Mouse (Mus musculus) kidney, adult 2 months (tissue): ENCODE measurements at regions not wholly inside any gene's neighbourhood (a gene's known extent, or its start where the extent isn't known, plus 50 kb on each side); places are given as distances from the start of the nearest gene placed in this dataset.

Experiments used
- DNase-seq: peaks from one replicate; pipeline ENCODE4 v3.0.0; 2021
- H3K27ac ChIP-seq: fragments of 200-500 bp; 2 replicates; pipeline ENCODE4 v1.5.1; 2012; ENCODE audit warnings: low read depth, low read length, control low read depth, inconsistent platforms; ENCODE audit not compliant: insufficient read depth
- H3K27me3 ChIP-seq: fragments of 200-500 bp; replicated peaks from 2 replicates; pipeline ENCODE4 v1.6.1; 2012; ENCODE audit warnings: mild to moderate bottlenecking, moderate library complexity, low read length, inconsistent platforms; ENCODE audit not compliant: control insufficient read depth, insufficient read depth
- H3K36me3 ChIP-seq: fragments of 200-500 bp; 2 replicates; pipeline ENCODE4 v1.6.1; 2012; ENCODE audit warnings: mild to moderate bottlenecking, moderate library complexity, low read length, inconsistent platforms; ENCODE audit not compliant: control insufficient read depth, insufficient read depth
- H3K4me1 ChIP-seq: fragments of 200-500 bp; 2 replicates; pipeline ENCODE4 v1.6.1; 2011; ENCODE audit warnings: low read length; ENCODE audit not compliant: control insufficient read depth, insufficient read depth
- H3K4me3 ChIP-seq: fragments of 200-500 bp; 2 replicates; pipeline ENCODE4 v1.5.1; 2011; ENCODE audit warnings: mild to moderate bottlenecking, low read depth, low read length, control low read depth; ENCODE audit not compliant: insufficient read depth
- CTCF ChIP-seq: fragments of 200-500 bp; conservative IDR thresholded peaks from 2 replicates; pipeline ENCODE4 v1.5.1; 2011; ENCODE audit warnings: low read depth, mild to moderate bottlenecking, control low read depth, low read length, moderate library complexity, mixed read lengths; ENCODE audit not compliant: insufficient read depth, insufficient read length
- POLR2A ChIP-seq: fragments of 200-500 bp; IDR thresholded peaks from one replicate; pipeline ENCODE4 v1.6.1; 2011; ENCODE audit warnings: low read depth, low read length, control low read depth
- WGBS: fragments of 180-500 bp; shearing (Covaris S2); methylation state at CpG from one replicate; pipeline ENCODE4 v1.1.7; 2018; 5-methylcytosine and 5-hydroxymethylcytosine counted together

DNA sequence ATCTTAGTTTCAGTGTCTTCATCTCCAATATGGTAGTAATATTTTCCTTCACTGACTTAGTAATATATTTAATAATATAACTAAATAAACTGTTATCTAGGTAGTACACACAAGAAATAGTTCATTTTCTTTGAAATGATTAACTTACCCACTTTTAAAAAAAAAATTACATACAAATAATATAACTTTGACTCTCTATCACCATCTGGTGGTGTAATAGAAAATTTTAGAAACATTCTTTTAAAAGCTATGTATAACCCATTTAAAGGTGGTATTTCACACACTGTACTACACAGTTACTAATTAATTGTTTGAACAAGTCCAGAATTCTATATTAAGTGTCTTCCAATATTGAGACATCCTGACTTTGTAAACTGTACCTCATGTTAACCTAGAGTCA lies 53.9 kb upstream of the Olfr266 start:
- no peak for DNase-seq

DNA sequence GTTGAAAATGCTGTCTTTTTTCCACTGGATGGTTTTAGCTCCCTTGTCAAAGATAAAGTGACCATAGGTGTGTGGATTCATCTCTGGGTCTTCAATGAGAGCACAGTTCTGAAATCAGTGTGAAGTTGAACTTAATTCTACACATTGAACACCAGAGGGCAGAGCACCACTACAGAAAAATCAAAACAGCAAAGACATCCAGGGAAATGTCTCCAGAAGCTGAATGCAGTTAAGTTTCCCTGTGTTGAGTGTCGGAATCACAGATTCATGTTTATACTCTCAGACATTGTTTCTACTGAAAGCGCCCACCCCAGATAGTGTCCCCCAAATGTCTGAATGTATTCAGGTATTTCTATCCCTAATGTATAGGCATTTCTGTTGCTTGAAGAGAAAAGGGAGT lies 77.1 kb upstream of the Olfr266 start:
- no peak for TF ChIP-seq CTCF
- no peak for TF ChIP-seq POLR2A
- no peak overlapping the region for H3K27ac ChIP-seq
- WGBS: 41% methylated on average over 2 of the region's 2 CpGs
- no peaks in the 10 kb centered on the region for H3K27me3 ChIP-seq
- no peak overlapping the region for H3K4me3 ChIP-seq
- no peaks in the 10 kb centered on the region for H3K4me1 ChIP-seq
- peak; percentile 14 for DNase-seq
- no peaks in the 10 kb centered on the region for H3K36me3 ChIP-seq

More for the DNA sequence above, 53.9 kb upstream of the Olfr266 start:
- Histone ChIP-seq H3K27me3 (no peaks in the 10 kb centered on the region), H3K4me3 (no peak overlapping the region), H3K4me1 (no peaks in the 10 kb centered on the region), H3K36me3 (no peaks in the 10 kb centered on the region), H3K27ac (no peak overlapping the region)
- TF ChIP-seq CTCF (no peak), POLR2A (no peak)

DNA sequence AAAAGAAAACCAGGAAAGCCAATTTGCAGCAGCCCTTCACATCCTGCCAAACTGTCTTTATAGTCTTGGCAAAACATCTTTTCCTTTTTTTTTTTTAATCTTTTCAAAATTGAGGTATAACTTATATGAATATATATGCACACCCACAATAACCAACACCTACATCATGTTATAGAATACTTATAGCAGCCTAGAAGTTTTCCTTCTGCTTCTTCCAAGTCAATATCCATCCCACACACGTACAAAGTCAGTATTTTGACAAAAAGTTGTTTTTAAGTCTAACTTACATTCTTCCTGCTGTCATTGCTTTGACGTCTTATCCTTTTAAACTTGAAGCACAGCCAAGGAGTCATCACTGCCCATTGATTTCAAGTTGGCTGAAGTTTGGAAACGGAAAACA lies 80.6 kb upstream of the Olfr266 start:
- H3K27me3 ChIP-seq: no peaks in the 10 kb centered on the region
- no peak overlapping the region for H3K4me3 ChIP-seq
- no peak overlapping the region for H3K27ac ChIP-seq
- H3K36me3 ChIP-seq: no peaks in the 10 kb centered on the region
- DNase-seq: no peak
- 70% methylated on average over 3 of the region's 3 CpGs for WGBS
- H3K4me1 ChIP-seq: no peaks in the 10 kb centered on the region
- TF ChIP-seq POLR2A: no peak
- TF ChIP-seq CTCF: no peak

DNA sequence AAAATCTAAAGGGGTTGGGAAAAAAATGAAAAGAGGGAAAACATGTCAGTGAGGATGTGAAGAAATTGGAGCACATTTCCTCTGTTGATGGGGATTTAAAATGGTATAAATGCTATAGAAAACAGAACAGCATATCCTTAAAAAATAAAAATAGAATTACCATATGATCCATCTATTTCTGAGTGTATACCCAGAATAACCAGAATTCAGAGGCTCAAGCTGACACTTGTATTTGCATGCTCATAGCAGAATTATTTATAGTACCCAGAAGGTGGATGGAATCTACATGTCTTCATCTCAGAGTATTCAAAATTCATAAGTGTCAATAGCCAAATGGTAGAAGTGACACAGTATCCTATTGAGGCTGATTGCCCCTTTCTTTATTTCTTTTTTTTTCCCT lies 99.9 kb upstream of the Kcna3 start:
- Histone ChIP-seq H3K36me3 (no peaks in the 10 kb centered on the region), H3K4me1 (no peaks in the 10 kb centered on the region), H3K27ac (no peak overlapping the region), H3K27me3 (no peaks in the 10 kb centered on the region), H3K4me3 (no peak overlapping the region)
- no peak for DNase-seq
- no peak for TF ChIP-seq CTCF
- no peak for TF ChIP-seq POLR2A

DNA sequence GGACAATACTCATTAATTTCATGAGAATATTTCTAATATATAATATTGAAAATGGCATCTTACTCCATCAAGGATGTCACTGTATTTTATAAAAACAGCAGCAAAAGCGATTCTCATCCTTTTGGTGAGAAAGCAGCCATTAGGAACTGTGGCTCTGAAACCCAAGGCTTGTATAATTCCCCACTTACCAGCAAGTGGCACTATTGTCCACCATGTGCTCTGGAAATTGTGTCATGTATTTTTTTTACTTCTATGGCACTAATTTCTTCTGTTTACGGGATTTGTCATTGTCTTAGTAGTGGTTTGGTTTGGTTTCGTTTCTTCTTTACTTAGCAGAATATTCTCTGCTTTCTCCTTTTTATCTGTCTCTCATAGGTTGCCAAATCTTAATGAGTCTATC lies 95.9 kb upstream of the Kcna3 start:
- H3K4me3 ChIP-seq: no peak overlapping the region
- H3K36me3 ChIP-seq: no peaks in the 10 kb centered on the region
- TF ChIP-seq POLR2A (no peak), CTCF (no peak)
- no peaks in the 10 kb centered on the region for H3K27me3 ChIP-seq
- no peak overlapping the region for H3K27ac ChIP-seq
- DNase-seq: no peak
- H3K4me1 ChIP-seq: no peaks in the 10 kb centered on the region
- WGBS: 53% methylated on average over 3 of the region's 3 CpGs

DNA sequence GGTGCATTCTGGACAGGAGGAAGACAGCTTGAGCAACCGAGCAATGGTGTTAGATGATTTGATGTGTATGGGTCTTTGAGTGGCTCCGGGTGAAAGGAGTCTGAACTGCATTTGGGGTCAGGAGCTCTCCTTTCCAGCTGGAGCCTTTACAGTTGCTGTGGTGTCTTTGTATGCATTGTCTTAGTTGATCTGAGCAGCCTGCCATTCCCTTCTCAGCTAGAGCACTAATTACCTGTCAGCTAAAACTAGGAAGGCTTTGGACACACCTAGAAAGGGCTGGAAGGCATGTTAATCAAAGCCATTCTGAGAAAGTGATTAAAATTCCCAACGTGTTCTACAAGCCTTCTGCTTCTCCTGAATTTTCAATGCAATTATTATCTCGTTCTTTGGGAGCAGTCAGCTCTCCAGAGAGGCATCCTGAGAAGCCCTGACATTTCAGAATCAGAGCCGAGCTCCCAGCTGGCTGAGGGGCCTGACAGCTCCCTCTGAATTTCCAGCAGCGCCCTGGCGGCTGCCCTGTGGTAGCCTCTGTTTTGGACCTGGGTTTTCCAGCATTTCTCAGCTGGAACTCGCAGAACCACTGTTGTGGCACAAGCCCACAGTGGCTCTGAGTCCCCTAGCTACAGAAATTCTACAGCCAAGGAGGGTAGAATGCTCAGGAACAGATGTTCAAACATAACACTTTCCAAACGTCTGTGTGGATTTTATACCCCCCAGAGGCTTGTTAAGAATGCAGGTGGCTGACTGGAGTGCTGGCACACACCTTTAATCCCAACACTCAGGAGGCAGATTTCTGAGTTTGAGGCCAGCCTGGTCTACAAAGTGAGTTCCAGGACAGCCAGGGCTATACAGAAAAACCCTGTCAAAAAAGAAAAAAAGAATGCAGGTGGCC lies 80.2 kb upstream of the Kcna3 start:
- TF ChIP-seq POLR2A (no peak), CTCF (no peak)
- H3K4me3 ChIP-seq: no peak overlapping the region
- H3K27me3 ChIP-seq: no peaks in the 10 kb centered on the region; the same call in 1 of the 2 replicates
- WGBS: 21% methylated on average over 9 of the region's 9 CpGs
- no peaks in the 10 kb centered on the region for H3K4me1 ChIP-seq
- no peak for DNase-seq
- H3K36me3 ChIP-seq: no peaks in the 10 kb centered on the region
- H3K27ac ChIP-seq: no peak overlapping the region

DNA sequence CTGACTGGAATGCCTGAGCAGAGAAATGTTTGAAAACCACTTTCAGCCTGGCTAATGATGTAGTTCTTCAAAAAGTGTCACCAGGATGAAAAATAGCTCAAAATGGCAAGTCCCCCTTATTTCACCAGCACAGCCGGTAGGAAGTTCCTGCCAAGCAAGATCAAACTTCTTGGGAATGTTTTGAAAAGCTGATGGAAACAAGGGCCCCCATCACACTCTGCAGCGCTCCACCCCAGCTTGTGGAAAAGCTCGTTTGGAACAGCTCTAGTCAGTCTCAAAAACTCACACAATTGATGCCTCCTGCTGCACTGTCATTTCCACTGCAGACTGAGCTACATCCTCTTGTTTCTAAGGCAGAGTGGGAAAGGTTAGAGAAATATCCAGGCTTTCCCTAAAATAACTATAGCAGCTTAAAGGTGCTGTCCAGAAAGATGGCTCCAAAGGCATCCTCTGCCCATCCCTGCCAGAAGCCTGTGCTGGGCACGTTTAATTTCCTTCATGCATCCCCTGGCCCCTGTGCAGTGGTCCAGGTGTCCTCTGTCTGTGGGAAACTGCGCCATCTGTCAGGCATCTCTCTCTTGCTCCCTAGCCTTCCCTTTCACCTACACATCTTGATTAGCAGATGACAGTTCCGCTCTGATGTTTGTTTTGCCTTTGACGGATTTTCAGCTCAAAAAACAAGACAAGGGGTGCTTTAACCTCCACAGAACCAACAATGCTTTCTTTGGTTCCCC lies 78.6 kb upstream of the Kcna3 start:
- TF ChIP-seq POLR2A (no peak), CTCF (no peak)
- Histone ChIP-seq H3K27me3 (no peaks in the 10 kb centered on the region; the same call in 1 of the 2 replicates), H3K36me3 (no peaks in the 10 kb centered on the region), H3K4me3 (no peak overlapping the region), H3K4me1 (no peaks in the 10 kb centered on the region), H3K27ac (no peak overlapping the region)
- 40% methylated on average over 7 of the region's 7 CpGs for WGBS
- DNase-seq: no peak
